Mouse (Mus musculus): ENCODE measurements around the gene Zdhhc21. TPM values are rescaled to one million over a fixed set of nuclear protein-coding genes. Genes with fewer than 3 reads are reported as not detected.

The Zdhhc21 gene
- polyA plus RNA-seq, 1 experiment from 2014 or later = 12.2 TPM

GRCm38 (mm10) chr4:82882500-82882899 lies 22.7 kb upstream of the Zdhhc21 start:
- 86% methylated on average over 9 of the region's 9 CpGs for WGBS
- Histone ChIP-seq H3K9me3 (ENCODE audit: low read length) (no peaks in the 10 kb centered on the region), H3K27me3 (ENCODE audit: insufficient read depth, low read length) (no peaks in the 10 kb centered on the region)

DNA sequence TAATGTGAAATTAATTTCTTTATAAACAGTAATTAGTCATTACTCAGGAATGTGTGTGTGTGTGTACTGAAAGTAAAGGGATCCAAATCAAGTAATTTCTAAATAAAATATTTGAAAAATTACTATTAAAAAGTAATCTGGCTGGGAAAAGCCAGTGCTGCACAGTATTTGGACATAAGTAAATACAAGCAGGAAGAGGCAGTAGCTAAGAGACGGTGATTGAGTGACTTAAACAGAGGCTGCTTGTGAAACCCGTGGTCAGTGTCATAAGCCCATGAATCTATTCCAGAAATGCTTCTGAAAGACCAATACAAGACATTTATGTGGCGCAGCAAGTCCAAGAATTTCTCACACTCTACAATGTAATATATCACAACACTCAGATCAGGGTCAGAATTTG lies 21.6 kb upstream of the Zdhhc21 start:
- Histone ChIP-seq H3K27me3 (ENCODE audit: insufficient read depth, low read length) (no peaks in the 10 kb centered on the region), H3K9ac (replicated peaks; ENCODE audit: low read length) (no peak overlapping the region), H3K4me2 (replicated peaks; ENCODE audit: low read depth, low read length) (no peak overlapping the region), H3K9me3 (ENCODE audit: low read length) (no peaks in the 10 kb centered on the region), H3K36me3 (ENCODE audit: insufficient read depth, low read length) (no peaks in the 10 kb centered on the region), H3K27ac (ENCODE audit: low read length) (no peak overlapping the region), H3K4me3 (ENCODE audit: low read length) (no peak overlapping the region), H3K4me1 (ENCODE audit: insufficient read depth, low read length) (no peaks in the 10 kb centered on the region)
- 58% methylated on average over 3 of the region's 3 CpGs for WGBS
- no peak for ATAC-seq (ENCODE audit: low FRiP score, low TSS enrichment)

More at GRCm38 (mm10) chr4:82882500-82882899, 22.7 kb upstream of the Zdhhc21 start:
- Histone ChIP-seq H3K4me2 (replicated peaks; ENCODE audit: low read depth, low read length) (no peak overlapping the region), H3K27ac (ENCODE audit: low read length) (no peak overlapping the region), H3K9ac (replicated peaks; ENCODE audit: low read length) (no peak overlapping the region), H3K36me3 (ENCODE audit: insufficient read depth, low read length) (no peaks in the 10 kb centered on the region), H3K4me3 (ENCODE audit: low read length) (no peak overlapping the region), H3K4me1 (ENCODE audit: insufficient read depth, low read length) (no peaks in the 10 kb centered on the region)
- no peak for ATAC-seq (ENCODE audit: low FRiP score, low TSS enrichment)

- no peak overlapping the region for H3K4me2 ChIP-seq (replicated peaks; ENCODE audit: low read depth, low read length)
- no peak overlapping the region for H3K4me3 ChIP-seq (ENCODE audit: low read length)
- no peaks in the 10 kb centered on the region for H3K27me3 ChIP-seq (ENCODE audit: insufficient read depth, low read length)
- H3K4me1 ChIP-seq (ENCODE audit: insufficient read depth, low read length) = no peaks in the 10 kb centered on the region
- ATAC-seq (ENCODE audit: low FRiP score, low TSS enrichment) = no peak
- WGBS = 58% methylated on average over 2 of the region's 2 CpGs
- H3K9ac ChIP-seq (replicated peaks; ENCODE audit: low read length) = no peak overlapping the region
- H3K36me3 ChIP-seq (ENCODE audit: insufficient read depth, low read length) = no peaks in the 10 kb centered on the region
- no peaks in the 10 kb centered on the region for H3K9me3 ChIP-seq (ENCODE audit: low read length)
- no peak overlapping the region for H3K27ac ChIP-seq (ENCODE audit: low read length)
Observed at GRCm38 (mm10) chr4:82880243-82880642, 20.5 kb upstream of the Zdhhc21 start.

- Histone ChIP-seq H3K36me3 (ENCODE audit: insufficient read depth, low read length) (no peaks in the 10 kb centered on the region), H3K9ac (replicated peaks; ENCODE audit: low read length) (no peak overlapping the region), H3K4me3 (ENCODE audit: low read length) (no peak overlapping the region), H3K4me1 (ENCODE audit: insufficient read depth, low read length) (no peaks in the 10 kb centered on the region), H3K27me3 (ENCODE audit: insufficient read depth, low read length) (no peaks in the 10 kb centered on the region), H3K27ac (ENCODE audit: low read length) (no peak overlapping the region), H3K4me2 (replicated peaks; ENCODE audit: low read depth, low read length) (no peak overlapping the region), H3K9me3 (ENCODE audit: low read length) (no peaks in the 10 kb centered on the region)
- 88% methylated on average over 6 of the region's 6 CpGs for WGBS
- ATAC-seq (ENCODE audit: low FRiP score, low TSS enrichment) = no peak
Observed at GRCm38 (mm10) chr4:82879152-82879551, 19.4 kb upstream of the Zdhhc21 start.

DNA sequence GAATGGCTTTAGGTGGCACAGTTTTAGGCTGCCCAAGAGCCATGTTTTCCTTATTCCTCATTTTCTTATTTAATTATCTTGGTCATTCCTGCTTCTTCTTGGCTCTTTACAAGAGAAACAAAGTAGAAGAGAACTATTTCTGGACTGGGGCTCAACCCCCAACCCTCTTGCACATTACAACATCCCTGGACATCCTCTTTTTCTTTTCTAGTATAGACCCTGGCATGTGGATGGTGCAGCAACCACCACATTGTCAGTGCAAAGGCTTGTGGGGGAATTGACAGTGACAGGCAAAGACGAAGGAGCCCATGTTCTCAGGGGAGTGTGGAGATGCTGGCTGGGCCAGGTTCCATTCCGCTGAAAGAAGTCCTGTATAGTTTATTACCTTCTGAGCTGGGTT lies 16.9 kb upstream of the Zdhhc21 start:
- 89% methylated on average over 2 of the region's 2 CpGs for WGBS
- no peak for ATAC-seq (ENCODE audit: low FRiP score, low TSS enrichment)
- no peaks in the 10 kb centered on the region for H3K27me3 ChIP-seq (ENCODE audit: insufficient read depth, low read length)

GRCm38 (mm10) chr4:82875532-82875931 lies 15.8 kb upstream of the Zdhhc21 start:
- H3K9ac ChIP-seq (replicated peaks; ENCODE audit: low read length) = no peak overlapping the region
- 66% methylated on average over 4 of the region's 4 CpGs for WGBS
- ATAC-seq (ENCODE audit: low FRiP score, low TSS enrichment) = no peak

More for the DNA sequence above, 16.9 kb upstream of the Zdhhc21 start:
- H3K27ac ChIP-seq (ENCODE audit: low read length) = no peak overlapping the region
- no peaks in the 10 kb centered on the region for H3K36me3 ChIP-seq (ENCODE audit: insufficient read depth, low read length)
- H3K4me1 ChIP-seq (ENCODE audit: insufficient read depth, low read length) = no peaks in the 10 kb centered on the region
- no peak overlapping the region for H3K4me2 ChIP-seq (replicated peaks; ENCODE audit: low read depth, low read length)
- no peak overlapping the region for H3K9ac ChIP-seq (replicated peaks; ENCODE audit: low read length)
- H3K9me3 ChIP-seq (ENCODE audit: low read length) = no peaks in the 10 kb centered on the region
- H3K4me3 ChIP-seq (ENCODE audit: low read length) = no peak overlapping the region

DNA sequence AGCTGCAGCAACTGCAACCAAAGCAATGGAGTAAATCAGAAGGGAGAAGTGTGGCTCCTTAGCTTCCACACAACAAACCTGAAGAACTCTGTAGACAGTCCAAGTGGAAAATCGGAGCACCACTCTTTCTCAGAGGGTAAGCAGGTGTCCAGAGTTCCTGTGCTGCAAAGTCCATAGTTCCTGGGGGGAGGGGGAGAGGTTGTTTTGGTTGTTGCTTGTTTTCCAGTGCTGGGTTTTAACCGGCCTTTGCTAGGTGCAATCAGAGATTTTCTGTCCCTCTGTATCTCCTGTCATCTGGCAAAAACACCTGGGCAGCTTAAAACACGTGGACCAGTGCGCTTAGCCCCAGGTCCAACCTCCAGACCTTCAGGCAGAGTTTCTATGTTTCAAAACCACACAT lies 15.0 kb upstream of the Zdhhc21 start:
- Histone ChIP-seq H3K4me1 (ENCODE audit: insufficient read depth, low read length) (no peaks in the 10 kb centered on the region), H3K9me3 (ENCODE audit: low read length) (no peaks in the 10 kb centered on the region), H3K4me2 (replicated peaks; ENCODE audit: low read depth, low read length) (no peak overlapping the region), H3K9ac (replicated peaks; ENCODE audit: low read length) (no peak overlapping the region), H3K27ac (ENCODE audit: low read length) (no peak overlapping the region), H3K36me3 (ENCODE audit: insufficient read depth, low read length) (no peaks in the 10 kb centered on the region), H3K27me3 (ENCODE audit: insufficient read depth, low read length) (no peaks in the 10 kb centered on the region), H3K4me3 (ENCODE audit: low read length) (no peak overlapping the region)
- WGBS = 55% methylated on average over 4 of the region's 4 CpGs
- ATAC-seq (ENCODE audit: low FRiP score, low TSS enrichment) = no peak

More at GRCm38 (mm10) chr4:82875532-82875931, 15.8 kb upstream of the Zdhhc21 start:
- H3K36me3 ChIP-seq (ENCODE audit: insufficient read depth, low read length) = no peaks in the 10 kb centered on the region
- no peak overlapping the region for H3K27ac ChIP-seq (ENCODE audit: low read length)
- H3K4me1 ChIP-seq (ENCODE audit: insufficient read depth, low read length) = no peaks in the 10 kb centered on the region
- H3K4me3 ChIP-seq (ENCODE audit: low read length) = no peak overlapping the region
- no peaks in the 10 kb centered on the region for H3K9me3 ChIP-seq (ENCODE audit: low read length)
- no peaks in the 10 kb centered on the region for H3K27me3 ChIP-seq (ENCODE audit: insufficient read depth, low read length)
- no peak overlapping the region for H3K4me2 ChIP-seq (replicated peaks; ENCODE audit: low read depth, low read length)

GRCm38 (mm10) chr4:82872548-82872947 lies 12.8 kb upstream of the Zdhhc21 start:
- Histone ChIP-seq H3K9ac (replicated peaks; ENCODE audit: low read length) (no peak overlapping the region), H3K27me3 (ENCODE audit: insufficient read depth, low read length) (no peaks in the 10 kb centered on the region), H3K4me3 (ENCODE audit: low read length) (no peak overlapping the region), H3K9me3 (ENCODE audit: low read length) (no peaks in the 10 kb centered on the region), H3K36me3 (ENCODE audit: insufficient read depth, low read length) (no peaks in the 10 kb centered on the region), H3K4me2 (replicated peaks; ENCODE audit: low read depth, low read length) (no peak overlapping the region), H3K27ac (ENCODE audit: low read length) (no peak overlapping the region), H3K4me1 (ENCODE audit: insufficient read depth, low read length) (no peaks in the 10 kb centered on the region)
- ATAC-seq (ENCODE audit: low FRiP score, low TSS enrichment) = no peak
- 74% methylated on average over 4 of the region's 4 CpGs for WGBS

- no peak overlapping the region for H3K4me2 ChIP-seq (replicated peaks; ENCODE audit: low read depth, low read length)
- no peak overlapping the region for H3K9ac ChIP-seq (replicated peaks; ENCODE audit: low read length)
- H3K27me3 ChIP-seq (ENCODE audit: insufficient read depth, low read length) = no peaks in the 10 kb centered on the region
- no peaks in the 10 kb centered on the region for H3K36me3 ChIP-seq (ENCODE audit: insufficient read depth, low read length)
- no peak for ATAC-seq (ENCODE audit: low FRiP score, low TSS enrichment)
- H3K4me3 ChIP-seq (ENCODE audit: low read length) = no peak overlapping the region
- WGBS = 57% methylated on average over 6 of the region's 6 CpGs
- H3K4me1 ChIP-seq (ENCODE audit: insufficient read depth, low read length) = no peaks in the 10 kb centered on the region
- no peak overlapping the region for H3K27ac ChIP-seq (ENCODE audit: low read length)
- no peaks in the 10 kb centered on the region for H3K9me3 ChIP-seq (ENCODE audit: low read length)
Observed at GRCm38 (mm10) chr4:82872121-82872520, 12.4 kb upstream of the Zdhhc21 start.

DNA sequence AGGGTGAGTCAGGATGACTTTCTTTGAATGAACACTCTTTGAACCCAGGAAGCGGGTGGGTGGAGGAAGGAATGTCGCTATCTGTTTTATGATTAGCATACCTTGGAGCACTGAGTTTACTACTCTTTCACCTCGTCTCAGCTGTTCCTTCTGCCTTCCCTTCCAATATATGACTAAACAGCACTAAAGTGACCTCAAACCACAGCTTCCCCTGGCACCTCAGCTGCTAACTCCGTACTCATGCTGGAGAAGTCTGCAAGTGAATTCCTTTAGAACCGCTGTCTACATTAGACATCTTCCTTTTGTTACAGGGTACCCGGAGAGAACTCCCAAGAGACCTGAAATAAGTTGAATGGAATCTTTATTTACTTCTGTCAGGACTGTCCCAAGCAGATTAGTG lies 11.2 kb upstream of the Zdhhc21 start:
- ATAC-seq (ENCODE audit: low FRiP score, low TSS enrichment) = no peak
- no peak overlapping the region for H3K4me2 ChIP-seq (replicated peaks; ENCODE audit: low read depth, low read length)
- H3K4me3 ChIP-seq (ENCODE audit: low read length) = no peak overlapping the region
- H3K9me3 ChIP-seq (ENCODE audit: low read length) = no peaks in the 10 kb centered on the region
- no peak overlapping the region for H3K9ac ChIP-seq (replicated peaks; ENCODE audit: low read length)
- H3K27me3 ChIP-seq (ENCODE audit: insufficient read depth, low read length) = no peaks in the 10 kb centered on the region
- WGBS = 68% methylated on average over 6 of the region's 6 CpGs
- no peaks in the 10 kb centered on the region for H3K4me1 ChIP-seq (ENCODE audit: insufficient read depth, low read length)
- no peak overlapping the region for H3K27ac ChIP-seq (ENCODE audit: low read length)
- no peaks in the 10 kb centered on the region for H3K36me3 ChIP-seq (ENCODE audit: insufficient read depth, low read length)

Measured in kidney, embryonic 16.5 days (tissue).